Mouse (Mus musculus): ENCODE results near the gene Pds5b.
A peak's percentile ranks its signal among the peaks of the same experiment; 100 is the strongest.

Pds5b gene

GRCm38 (mm10) chr5:150673153-150673835 is at the start of gene Pds5b:
Gene Pds5b, plus strand, starts transcription at chr5:150673739.
- peak; percentile 100 for DNase-seq

GRCm38 (mm10) chr5:150625528-150625927 is 48.0 kb upstream of the Pds5b start:
- DNase-seq, result peak; percentile 56

GRCm38 (mm10) chr5:150629272-150629671 is 44.3 kb upstream of the Pds5b start:
- no peak for DNase-seq

- peak; percentile 78 for DNase-seq
Observed at GRCm38 (mm10) chr5:150629692-150630091, 43.8 kb upstream of the Pds5b start.

DNA sequence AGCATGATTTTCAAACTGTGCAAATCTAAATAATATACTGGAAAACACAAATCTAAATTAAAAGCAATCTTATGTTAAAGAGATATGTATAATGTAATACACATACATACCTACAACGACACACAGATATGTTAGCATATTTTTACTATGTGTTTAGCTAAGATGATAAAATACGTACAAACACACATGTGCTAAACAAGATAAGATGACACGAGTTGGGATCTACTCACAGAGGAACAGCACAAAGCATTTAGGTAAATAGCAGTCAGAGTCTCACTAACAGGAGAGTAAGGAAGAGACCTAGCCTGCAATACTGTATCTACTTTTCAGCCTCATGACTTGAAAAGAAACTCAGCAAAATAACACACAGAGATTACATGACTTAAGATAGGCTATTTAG is 32.1 kb upstream of the Pds5b start:
- peak; percentile 27 for DNase-seq

DNA sequence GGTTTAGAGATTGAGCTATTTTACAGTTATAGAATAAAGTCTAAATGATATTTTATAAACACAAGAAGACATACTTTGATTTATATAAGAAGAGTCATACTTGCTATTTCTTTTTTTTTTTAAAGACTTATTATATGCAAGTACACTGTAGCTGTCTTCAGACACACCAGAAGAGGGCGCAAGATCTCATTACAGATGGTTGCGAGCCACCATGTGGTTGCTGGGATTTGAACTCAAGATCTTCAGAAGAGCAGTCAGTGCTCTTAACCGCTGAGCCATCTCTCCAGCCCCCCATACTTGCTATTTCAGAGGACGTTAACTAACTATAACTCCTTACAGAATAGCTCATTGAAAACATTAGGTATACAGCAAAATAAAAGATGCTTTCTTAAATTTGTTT is 30.1 kb upstream of the Pds5b start:
- peak; percentile 84 for DNase-seq

DNA sequence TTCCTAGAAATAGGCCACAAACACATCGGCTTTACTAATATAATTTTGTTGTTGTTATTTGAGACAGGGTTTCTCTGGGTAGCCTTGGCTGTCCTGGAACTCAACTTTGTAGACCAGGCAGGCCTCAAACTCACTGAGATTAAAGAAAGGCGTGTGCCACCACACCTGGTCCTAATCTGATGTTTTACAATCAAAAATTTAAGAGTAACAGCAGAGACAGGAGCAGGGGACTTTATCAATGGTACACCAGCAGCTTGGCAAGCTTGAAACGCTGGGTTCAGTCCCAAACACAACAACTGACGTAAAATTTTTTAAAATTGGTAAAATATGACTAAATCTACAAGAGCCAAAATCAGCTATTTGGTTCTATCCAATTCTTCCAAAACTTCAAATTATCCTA is 28.6 kb upstream of the Pds5b start:
- peak; percentile 11 for DNase-seq

- DNase-seq, result peak; percentile 48
Observed at GRCm38 (mm10) chr5:150652578-150652977, 21.0 kb upstream of the Pds5b start.

GRCm38 (mm10) chr5:150654548-150654947 is 19.0 kb upstream of the Pds5b start:
- peak; percentile 72 for DNase-seq

DNA sequence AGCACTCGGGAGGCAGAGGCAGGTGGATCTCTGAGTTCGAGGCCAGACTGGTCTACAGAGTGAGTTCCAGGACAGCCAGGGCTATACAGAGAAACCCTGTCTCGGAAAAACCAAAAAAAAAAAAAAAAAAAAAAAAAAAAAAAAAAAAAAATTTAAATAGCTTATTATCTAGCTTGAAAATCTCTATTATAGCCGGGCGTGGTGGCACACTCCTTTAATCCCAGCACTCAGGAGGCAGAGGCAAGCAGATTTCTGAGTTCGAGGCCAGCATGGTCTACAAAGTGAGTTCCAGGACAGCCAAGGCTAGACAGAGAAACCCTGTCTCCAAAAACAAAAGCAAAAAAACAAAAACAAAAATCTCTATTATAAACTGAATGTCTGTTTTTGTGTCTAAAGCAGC is 14.1 kb upstream of the Pds5b start:
- DNase-seq, result peak; percentile 66

DNA sequence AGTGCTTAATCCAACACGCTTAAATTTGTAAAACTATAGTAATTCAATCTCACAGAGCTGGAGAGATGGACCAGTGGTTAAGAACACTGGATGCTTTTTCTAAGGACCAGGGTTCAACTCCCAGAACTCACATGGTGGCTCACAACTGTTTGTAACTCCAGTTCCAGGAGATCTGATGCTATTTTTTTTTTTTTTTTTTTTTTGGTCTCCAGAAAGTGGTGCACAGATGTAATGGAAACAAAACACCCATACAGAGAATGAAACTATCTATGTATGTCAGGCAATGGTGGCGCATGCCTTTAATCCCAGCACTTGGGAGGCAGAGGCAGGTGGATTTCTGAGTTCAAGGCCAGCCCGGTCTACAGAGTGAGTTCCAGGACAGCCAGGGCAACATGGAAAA is 13.2 kb upstream of the Pds5b start:
- peak; percentile 29 for DNase-seq

DNA sequence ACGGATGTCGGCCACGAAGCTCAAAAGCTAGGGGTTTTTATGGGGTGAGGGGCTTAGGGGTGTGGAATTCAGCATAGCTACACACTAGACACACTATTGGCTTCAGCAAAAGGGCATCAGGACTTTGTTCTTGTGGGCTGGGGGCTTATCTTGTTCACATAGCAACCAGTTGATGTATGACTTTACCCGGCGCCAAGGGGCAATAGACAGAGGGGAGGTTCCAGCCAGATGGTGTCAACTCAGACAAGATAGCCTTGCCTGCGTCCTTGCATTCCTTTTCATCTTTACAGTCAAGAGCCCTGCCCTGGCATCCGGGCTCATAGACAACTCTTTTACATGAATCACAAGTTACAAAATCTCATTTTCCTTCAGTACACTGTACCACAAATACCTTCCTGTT is 9.6 kb upstream of the Pds5b start:
- DNase-seq, result peak; percentile 87

- no peak for DNase-seq
Observed at GRCm38 (mm10) chr5:150664794-150665131, 8.8 kb upstream of the Pds5b start.

GRCm38 (mm10) chr5:150665132-150665954 is 8.2 kb upstream of the Pds5b start:
- DNase-seq, result peak; percentile 100

DNA sequence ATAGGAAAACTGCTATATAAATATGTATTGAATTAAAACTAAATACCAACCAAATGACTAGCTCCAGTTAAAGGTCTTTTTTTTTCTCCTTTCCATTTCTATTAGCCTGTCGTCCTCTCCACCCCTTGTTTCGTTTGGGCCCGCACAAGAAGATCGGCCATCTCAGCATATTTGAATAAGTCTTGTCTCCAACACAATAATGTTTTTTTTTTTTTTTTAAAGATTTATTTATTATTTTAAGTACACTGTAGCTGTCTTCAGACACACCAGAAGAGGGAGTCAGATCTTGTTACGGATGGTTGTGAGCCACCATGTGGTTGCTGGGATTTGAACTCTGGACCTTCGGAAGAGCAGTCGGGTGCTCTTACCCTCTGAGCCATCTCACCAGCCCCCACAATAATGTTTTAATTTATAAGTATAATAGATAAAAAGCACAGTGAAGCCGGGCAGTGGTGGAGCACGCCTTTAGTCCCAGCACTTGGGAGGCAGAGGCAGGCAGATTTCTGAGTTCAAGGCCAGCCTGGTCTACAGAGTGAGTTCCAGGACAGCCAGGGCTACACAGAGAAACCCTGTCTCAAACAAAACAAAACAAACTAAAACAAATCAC is 7.3 kb upstream of the Pds5b start, which contains the start of gene N4bp2l2:
N4bp2l2 (minus strand) TSS at position 51 of the 607 bp plus-strand sequence.
- peak; percentile 43 for DNase-seq

- no peak for DNase-seq
Observed at GRCm38 (mm10) chr5:150668731-150669130, 4.8 kb upstream of the Pds5b start.

GRCm38 (mm10) chr5:150672343-150672742 is 1.2 kb upstream of the Pds5b start:
- DNase-seq, result peak; percentile 89

DNA sequence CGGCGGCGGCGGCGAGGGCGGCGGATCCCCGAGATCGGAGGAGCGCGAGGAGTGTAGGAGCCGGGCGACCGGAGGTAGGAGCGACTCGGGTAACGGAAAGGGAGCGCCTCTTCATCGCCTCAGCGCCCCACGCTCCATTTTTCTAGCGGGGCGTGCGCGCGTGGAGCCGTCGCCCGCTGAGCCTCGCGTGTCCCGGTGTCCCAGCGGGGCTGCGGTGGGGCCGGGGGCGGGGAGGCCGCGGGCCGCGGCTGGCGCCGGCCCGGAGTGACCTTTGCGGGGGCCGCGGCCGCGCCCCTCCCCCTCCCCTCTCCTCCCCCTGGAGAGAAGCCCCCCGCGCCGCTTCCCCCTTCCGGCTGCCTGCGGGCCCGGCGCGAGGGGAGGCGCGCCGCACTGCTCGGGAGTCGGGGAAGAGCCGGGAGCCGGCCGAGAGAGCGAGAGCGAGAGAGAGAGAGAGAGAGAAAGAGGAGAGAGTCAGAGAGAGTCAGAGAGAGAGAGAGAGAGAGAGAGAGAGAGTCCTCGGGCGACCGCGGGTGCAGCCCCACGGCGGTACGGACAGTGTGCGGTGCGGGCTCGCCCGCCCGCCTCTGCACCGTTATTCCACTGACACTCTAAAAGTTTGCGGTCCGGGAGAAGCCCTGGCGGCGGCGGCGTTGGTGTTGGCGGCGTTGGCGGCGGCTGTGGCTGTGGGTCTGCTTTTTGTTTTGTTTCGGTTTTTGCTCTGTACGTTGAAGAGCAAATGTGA is 512 bp downstream of the Pds5b start:
- DNase-seq, result no peak

DNA sequence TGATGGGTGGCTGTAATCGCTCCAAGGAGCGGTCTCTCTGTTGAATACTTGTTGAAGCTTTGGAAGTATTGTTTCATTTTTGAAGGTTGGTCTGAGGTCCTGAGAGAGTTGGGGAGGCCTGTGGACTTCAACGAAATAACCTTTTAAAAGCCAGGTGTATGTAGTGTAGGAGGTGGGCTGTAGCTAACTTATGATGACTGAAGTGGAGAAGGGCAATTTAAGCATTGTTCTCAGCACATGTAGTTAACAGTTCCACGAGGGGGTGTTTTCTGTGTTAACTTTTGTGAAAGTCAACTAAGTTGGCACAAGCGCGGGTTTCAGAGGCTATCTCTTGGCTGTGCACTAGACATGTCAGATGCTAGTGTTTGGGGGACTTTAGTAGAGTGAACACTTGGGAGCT is 1.3 kb downstream of the Pds5b start:
- peak; percentile 87 for DNase-seq

- DNase-seq, result peak; percentile 80
Observed at GRCm38 (mm10) chr5:150682862-150683261, 9.3 kb downstream of the Pds5b start.

DNA sequence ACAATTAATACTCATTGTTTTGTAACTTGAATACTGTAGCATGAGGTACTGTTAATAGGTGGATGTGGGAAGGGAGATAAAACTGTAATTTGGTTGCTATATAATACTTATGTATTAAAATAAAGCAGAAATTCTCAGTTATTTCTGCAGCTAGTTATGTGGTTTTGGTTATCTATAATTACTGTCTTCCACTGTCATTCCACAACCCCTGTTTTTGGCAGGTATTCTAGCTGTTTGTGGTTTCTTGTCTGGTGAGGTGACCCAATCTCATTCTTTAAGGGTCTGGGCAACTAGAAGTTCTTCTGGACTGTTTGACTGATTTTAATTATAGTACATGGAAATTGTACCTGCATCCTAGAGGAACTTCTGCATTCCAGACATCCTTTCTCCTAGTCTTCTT is 17.1 kb downstream of the Pds5b start:
- no peak for DNase-seq

GRCm38 (mm10) chr5:150693277-150693676 is 19.7 kb downstream of the Pds5b start:
- DNase-seq, result peak; percentile 57

DNA sequence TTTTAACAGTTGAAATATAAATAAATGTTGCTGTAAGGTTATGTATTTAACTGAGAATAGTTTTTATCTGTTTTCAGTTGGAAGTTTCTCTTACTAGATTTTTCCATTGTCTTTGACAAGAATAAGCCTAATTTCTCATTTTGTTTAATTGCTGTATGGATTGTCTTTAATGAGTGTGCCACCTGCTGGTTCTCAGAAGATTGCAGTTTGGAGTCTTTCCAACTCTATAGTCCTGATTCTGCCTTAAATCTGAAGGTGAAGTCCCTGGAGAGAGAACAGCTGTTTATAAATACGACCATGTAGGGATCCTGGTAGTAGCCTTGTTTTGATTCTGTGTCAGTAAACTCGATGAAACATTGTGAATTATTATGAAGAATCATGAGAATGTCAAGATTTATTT is 29.2 kb downstream of the Pds5b start:
- DNase-seq, result peak; percentile 41

Data from heart, adult 11 months (tissue).